Mouse (Mus musculus): Measurements from ENCODE around the gene Fgfbp3. TPM values are rescaled to one million over a fixed set of nuclear protein-coding genes. Genes with fewer than 3 reads are reported as not detected.

Gene Fgfbp3
- polyA plus RNA-seq (2017; shearing (Covaris generic)): 1.2 TPM

DNA sequence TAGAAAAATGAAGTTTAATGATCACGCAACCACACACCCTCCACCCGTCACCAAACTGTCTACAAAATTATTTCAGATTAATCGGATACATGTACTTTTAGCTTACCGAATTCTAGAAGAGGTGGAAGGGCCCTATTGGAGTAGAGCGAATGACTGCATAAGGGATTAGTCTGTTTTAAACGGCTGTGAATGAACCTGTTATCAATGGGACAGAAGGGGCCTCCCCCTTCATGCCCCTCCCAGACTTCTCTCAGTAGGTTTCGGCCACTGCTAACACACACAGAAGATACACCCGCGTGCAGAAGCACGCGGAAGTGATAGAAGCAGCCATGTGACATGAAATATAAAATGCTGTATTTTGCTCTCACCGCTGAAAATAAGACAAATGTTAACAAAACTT lies at the start of gene Fgfbp3:
Gene Fgfbp3 (minus strand): TSS at position 150 of the 400 bp plus-strand sequence.

DNA sequence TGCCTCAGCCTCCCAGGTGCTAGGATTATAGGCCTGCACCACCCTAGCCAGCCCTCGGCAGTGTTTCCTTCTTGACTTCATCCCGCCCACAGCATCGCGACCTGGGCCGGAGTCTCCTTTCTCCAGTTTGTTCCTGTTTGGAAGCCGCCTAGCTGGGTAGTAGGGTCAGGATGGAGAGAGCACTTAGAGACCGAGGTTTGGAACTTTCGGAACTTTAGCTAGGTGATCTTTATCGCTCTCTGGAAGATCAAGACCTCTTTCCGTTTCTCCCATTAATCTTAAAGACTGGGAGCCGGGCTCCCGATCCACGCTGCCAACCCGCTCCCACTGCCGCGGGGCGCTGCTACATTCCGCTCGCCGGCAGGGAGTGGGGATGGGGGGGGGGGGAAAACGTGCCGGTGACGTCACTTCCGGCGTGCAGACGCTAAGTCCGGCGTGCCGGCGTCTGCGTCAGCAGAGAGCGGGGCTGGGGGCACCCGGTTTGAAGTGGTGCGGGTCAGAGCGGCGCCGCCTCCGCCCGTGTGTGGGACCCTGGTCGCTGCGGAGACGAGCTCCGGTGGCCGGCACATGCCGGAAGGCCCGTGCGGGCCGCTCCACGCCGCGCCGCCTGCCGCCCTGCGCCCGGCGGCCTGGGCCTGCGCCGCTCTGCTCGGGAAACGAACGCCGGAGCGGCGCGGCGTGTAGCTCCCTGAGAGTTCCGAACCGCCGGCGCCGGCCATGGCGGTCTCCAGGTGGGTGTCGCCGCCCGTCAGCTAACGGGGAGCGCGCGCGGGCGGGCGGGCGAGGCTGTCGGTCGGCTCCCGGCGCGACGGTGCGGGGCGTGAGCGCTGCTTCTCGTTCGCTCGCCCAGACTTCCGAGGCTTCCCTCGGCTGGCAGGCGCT lies 6.5 kb upstream of the Fgfbp3 start, which contains the start of gene Btaf1:
Gene Btaf1 (plus strand): TSS at position 409 of the 882 bp plus-strand sequence.

Other genes starting within 250 kb of the Fgfbp3 start
- not detected for gene Ppp1r3c, start 183.0 kb downstream of the Fgfbp3 start, polyA plus RNA-seq (2017; shearing (Covaris generic))
- 173 TPM for gene Tnks2, start 85.4 kb downstream of the Fgfbp3 start, polyA plus RNA-seq (2017; shearing (Covaris generic))
- gene Btaf1, start 6.5 kb upstream of the Fgfbp3 start, polyA plus RNA-seq (2017; shearing (Covaris generic)): 50.5 TPM

Data from effector memory CD4-positive, alpha-beta T cell, adult 7 months (primary cell).